Mouse (Mus musculus): Measurements from ENCODE around the gene Slc25a51. TPM values are rescaled to one million over a fixed set of nuclear protein-coding genes. Genes with fewer than 3 reads are reported as not detected.

Gene Slc25a51
- total and polyA plus RNA-seq, 3 experiments, result 43.8 to 395 (median 47.5) TPM

- peaks cover 0 to 10% of the 10 kb centered on the region in 2 experiments; a peak in 2 of 4 replicates for H3K36me3 ChIP-seq (ENCODE audit: control insufficient read depth in 1 of 2, insufficient read depth in 2 of 2, low read length in 2 of 2)
Observed at GRCm38 (mm10) chr4:45376573-45376972, 32.0 kb downstream of the Slc25a51 start.

GRCm38 (mm10) chr4:45374879-45375278, 33.7 kb downstream of the Slc25a51 start:
- DNase-seq (ENCODE audit: low read depth, low spot score), result no peak
- Histone ChIP-seq H3K4me1 (ENCODE audit: control insufficient read depth in 1 of 2, insufficient read depth in 2 of 2, low read length in 2 of 2) (no peaks in the 10 kb centered on the region), H3K27ac (ENCODE audit: control insufficient read depth, low read depth, low read length) (no peak overlapping the region), H3K9me3 (replicated peaks; ENCODE audit: insufficient read depth, low read length) (no peaks in the 10 kb centered on the region), H3K27me3 (ENCODE audit: control insufficient read depth in 1 of 2, insufficient read depth in 2 of 2, low read length in 2 of 2) (no peaks in the 10 kb centered on the region), H3K4me3 (ENCODE audit: control insufficient read depth in 1 of 2, insufficient read depth in 1 of 2, low read depth in 2 of 2, low read length in 2 of 2) (no peak overlapping the region), H3K36me3 (ENCODE audit: control insufficient read depth in 1 of 2, insufficient read depth in 2 of 2, low read length in 2 of 2) (peaks cover 0 to 15% of the 10 kb centered on the region in 2 experiments; a peak in 2 of 4 replicates), H3K79me2 (ENCODE audit: control insufficient read depth, insufficient read depth, low read length, poor library complexity) (no peaks in the 10 kb centered on the region), H3K9ac (ENCODE audit: control insufficient read depth, low read depth, low read length, poor library complexity, severe bottlenecking) (no peak overlapping the region)
- TF ChIP-seq ZKSCAN1 (IDR thresholded peaks at IDR 0.05; ENCODE audit: low read depth, low read length), result no peak
- no peak for TF ChIP-seq MAZ (IDR thresholded peaks at IDR 0.05; ENCODE audit: low read depth, low read length)
- TF ChIP-seq NRF1 (IDR thresholded peaks at IDR 0.05; ENCODE audit: insufficient read depth, low read depth, low read length, poor library complexity, severe bottlenecking), result no peak
- no peak for TF ChIP-seq UBTF (IDR thresholded peaks at IDR 0.05; ENCODE audit: borderline replicate concordance, insufficient read depth, low read depth, low read length)
- no peak for TF ChIP-seq EP300 (IDR thresholded peaks at IDR 0.05; ENCODE audit: low read depth in 1 of 2, low read length in 2 of 2)
- TF ChIP-seq ZNF384 (IDR thresholded peaks at IDR 0.05; ENCODE audit: low read depth, low read length), result no peak
- TF ChIP-seq TAL1 (IDR thresholded peaks at IDR 0.05; ENCODE audit: low read length), result no peak

More at GRCm38 (mm10) chr4:45376573-45376972, 32.0 kb downstream of the Slc25a51 start:
- Histone ChIP-seq H3K9ac (ENCODE audit: control insufficient read depth, low read depth, low read length, poor library complexity, severe bottlenecking) (no peak overlapping the region), H3K4me1 (ENCODE audit: control insufficient read depth in 1 of 2, insufficient read depth in 2 of 2, low read length in 2 of 2) (no peaks in the 10 kb centered on the region), H3K27me3 (ENCODE audit: control insufficient read depth in 1 of 2, insufficient read depth in 2 of 2, low read length in 2 of 2) (no peaks in the 10 kb centered on the region), H3K9me3 (replicated peaks; ENCODE audit: insufficient read depth, low read length) (no peaks in the 10 kb centered on the region), H3K4me3 (ENCODE audit: control insufficient read depth in 1 of 2, insufficient read depth in 1 of 2, low read depth in 2 of 2, low read length in 2 of 2) (no peak overlapping the region), H3K27ac (ENCODE audit: control insufficient read depth, low read depth, low read length) (no peak overlapping the region), H3K79me2 (ENCODE audit: control insufficient read depth, insufficient read depth, low read length, poor library complexity) (no peaks in the 10 kb centered on the region)
- DNase-seq (ENCODE audit: low read depth, low spot score), result no peak
- TF ChIP-seq NELFE (IDR thresholded peaks at IDR 0.05; ENCODE audit: low read depth, low read length) (no peak), ZMIZ1 (IDR thresholded peaks at IDR 0.05; ENCODE audit: low read depth, low read length) (no peak)

GRCm38 (mm10) chr4:45371261-45371660, 37.3 kb downstream of the Slc25a51 start:
- no peak overlapping the region for H3K9ac ChIP-seq (ENCODE audit: control insufficient read depth, low read depth, low read length, poor library complexity, severe bottlenecking)
- no peak overlapping the region for H3K27ac ChIP-seq (ENCODE audit: control insufficient read depth, low read depth, low read length)
- H3K79me2 ChIP-seq (ENCODE audit: control insufficient read depth, insufficient read depth, low read length, poor library complexity), result no peaks in the 10 kb centered on the region
- no peaks in the 10 kb centered on the region for H3K9me3 ChIP-seq (replicated peaks; ENCODE audit: insufficient read depth, low read length)
- H3K4me1 ChIP-seq (ENCODE audit: control insufficient read depth in 1 of 2, insufficient read depth in 2 of 2, low read length in 2 of 2), result no peaks in the 10 kb centered on the region; a peak in 1 of 4 replicates
- no peak for TF ChIP-seq MAFK (IDR thresholded peaks at IDR 0.05; ENCODE audit: borderline replicate concordance, low read depth, low read length)
- no peak for TF ChIP-seq RAD21 (IDR thresholded peaks at IDR 0.05; ENCODE audit: low read depth, low read length)
- TF ChIP-seq USF2 (IDR thresholded peaks at IDR 0.05; ENCODE audit: borderline replicate concordance in 1 of 2, insufficient read depth in 1 of 2, low read depth in 1 of 2, low read length in 2 of 2), result no peak
- TF ChIP-seq TAL1 (IDR thresholded peaks at IDR 0.05; ENCODE audit: low read length), result no peak
- no peak for TF ChIP-seq TCF12 (IDR thresholded peaks at IDR 0.05; ENCODE audit: low read depth, low read length)
- TF ChIP-seq HCFC1 (IDR thresholded peaks at IDR 0.05; ENCODE audit: low read depth, low read length), result no peak
- TF ChIP-seq NELFE (IDR thresholded peaks at IDR 0.05; ENCODE audit: low read depth, low read length), result no peak
- no peak for TF ChIP-seq GATA1 (IDR thresholded peaks at IDR 0.05; ENCODE audit: low read depth, low read length)
- TF ChIP-seq TBP (IDR thresholded peaks at IDR 0.05; ENCODE audit: low read depth, low read length), result no peak
- TF ChIP-seq CHD1 (IDR thresholded peaks at IDR 0.05; ENCODE audit: low read depth, low read length), result no peak
- no peak for TF ChIP-seq MXI1 (IDR thresholded peaks at IDR 0.05; ENCODE audit: low read depth, low read length)
- no peak for TF ChIP-seq MYB (IDR thresholded peaks at IDR 0.05; ENCODE audit: low read depth, low read length)
- no peak for TF ChIP-seq GABPA (IDR thresholded peaks at IDR 0.05; ENCODE audit: low read depth, low read length)
- TF ChIP-seq SMC3 (IDR thresholded peaks at IDR 0.05; ENCODE audit: low read depth, low read length), result no peak
- TF ChIP-seq MAX (IDR thresholded peaks at IDR 0.05; ENCODE audit: low read length), result no peak
- no peak for TF ChIP-seq CTCF (IDR thresholded peaks at IDR 0.05 in 2 of 3, conservative IDR thresholded peaks at IDR 0.05 in 1 of 3; ENCODE audit: control insufficient read depth in 1 of 3, insufficient read depth in 1 of 3, low read depth in 2 of 3, low read length in 3 of 3, poor library complexity in 1 of 3, severe bottlenecking in 1 of 3)
- no peak for TF ChIP-seq EP300 (IDR thresholded peaks at IDR 0.05; ENCODE audit: low read depth in 1 of 2, low read length in 2 of 2)
- TF ChIP-seq NRF1 (IDR thresholded peaks at IDR 0.05; ENCODE audit: insufficient read depth, low read depth, low read length, poor library complexity, severe bottlenecking), result no peak
- H3K27me3 ChIP-seq (ENCODE audit: control insufficient read depth in 1 of 2, insufficient read depth in 2 of 2, low read length in 2 of 2), result no peaks in the 10 kb centered on the region
- DNase-seq (ENCODE audit: low read depth, low spot score), result no peak
- H3K36me3 ChIP-seq (ENCODE audit: control insufficient read depth in 1 of 2, insufficient read depth in 2 of 2, low read length in 2 of 2), result peaks cover 0 to 17% of the 10 kb centered on the region in 2 experiments
- H3K4me3 ChIP-seq (ENCODE audit: control insufficient read depth in 1 of 2, insufficient read depth in 1 of 2, low read depth in 2 of 2, low read length in 2 of 2), result no peak overlapping the region

Measured in MEL (cell line).